Mouse (Mus musculus): ENCODE data around the gene Agbl4. TPM values are rescaled to one million over a fixed set of nuclear protein-coding genes. Genes with fewer than 3 reads are reported as not detected.

Agbl4 gene
- total RNA-seq, 1 experiment: not detected

DNA sequence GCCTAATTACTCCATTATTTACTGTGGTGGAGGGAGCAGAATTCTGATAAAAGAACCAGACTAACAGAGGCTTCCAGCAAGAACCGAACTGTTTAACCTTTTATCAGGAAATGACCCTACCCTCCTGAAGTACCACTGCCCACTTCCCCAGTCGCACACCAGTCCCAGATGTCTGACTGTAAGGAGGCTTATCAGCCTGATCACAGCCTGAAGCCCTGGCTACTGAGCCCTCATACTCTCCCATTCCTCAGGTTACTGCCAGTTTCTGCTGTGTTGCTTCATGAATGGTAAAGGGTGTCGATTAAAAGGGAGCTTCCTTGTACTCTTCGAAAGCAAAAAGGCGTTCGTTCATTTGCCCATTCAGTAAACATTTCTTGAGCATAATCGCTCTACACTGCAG, 1186.8 kb downstream of the Agbl4 start:
- TF ChIP-seq CHD2 (IDR thresholded peaks at IDR 0.05; ENCODE audit: low read depth, low read length) (no peak), HCFC1 (IDR thresholded peaks at IDR 0.05; ENCODE audit: borderline replicate concordance, insufficient read depth, low read length) (no peak), MAFK (IDR thresholded peaks at IDR 0.05; ENCODE audit: insufficient read depth, low read depth, low read length) (no peak), ZNF384 (IDR thresholded peaks at IDR 0.05; ENCODE audit: low read depth, low read length) (no peak), ZC3H11A (IDR thresholded peaks at IDR 0.05; ENCODE audit: borderline replicate concordance, low read depth, low read length) (no peak)
- no peak overlapping the region for H3K9ac ChIP-seq (ENCODE audit: insufficient read depth, low read depth, low read length, poor library complexity, severe bottlenecking)
- in situ Hi-C loops (cut with MboI; ENCODE audit: low sequenced_read_pairs in 2 of 2, unreplicated experiment in 2 of 2): no loop called here

DNA sequence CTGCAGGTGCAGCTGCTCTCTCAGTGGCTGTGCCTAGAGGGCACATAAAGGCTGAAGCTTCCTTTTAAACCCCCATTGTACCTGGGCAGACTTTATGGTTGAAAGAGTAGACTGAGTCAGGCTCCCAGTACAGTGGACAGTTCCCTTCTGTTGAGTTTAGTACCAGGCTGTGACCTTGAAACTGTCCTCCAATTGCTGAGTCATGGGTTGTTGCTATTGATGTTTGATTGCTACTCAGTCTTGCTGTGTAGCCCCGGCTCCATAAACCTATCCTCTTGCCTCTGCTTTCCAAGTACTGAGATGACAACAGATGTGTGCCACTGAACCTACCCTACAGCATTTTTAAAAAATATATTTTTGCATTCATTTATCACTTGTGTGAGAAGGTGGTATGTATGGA, 1190.8 kb downstream of the Agbl4 start:
- Histone ChIP-seq H3K4me1 (ENCODE audit: control insufficient read depth in 2 of 2, insufficient read depth in 2 of 2, low read length in 2 of 2, poor library complexity in 1 of 2) (no peaks in the 10 kb centered on the region), H3K9me3 (ENCODE audit: control insufficient read depth, insufficient read depth, low read depth, low read length) (no peaks in the 10 kb centered on the region), H3K27ac (ENCODE audit: insufficient read depth, low read depth, low read length, poor library complexity, severe bottlenecking) (no peak overlapping the region), H3K4me3 (ENCODE audit: insufficient read depth in 1 of 2, low read depth in 1 of 2, low read length in 2 of 2, poor library complexity in 1 of 2, severe bottlenecking in 1 of 2) (no peak overlapping the region), H3K9ac (ENCODE audit: insufficient read depth, low read depth, low read length, poor library complexity, severe bottlenecking) (no peak overlapping the region), H3K36me3 (ENCODE audit: control insufficient read depth, insufficient read depth, low read length, poor library complexity, severe bottlenecking) (no peaks in the 10 kb centered on the region)
- TF ChIP-seq HCFC1 (IDR thresholded peaks at IDR 0.05; ENCODE audit: borderline replicate concordance, insufficient read depth, low read length) (no peak), ZNF384 (IDR thresholded peaks at IDR 0.05; ENCODE audit: low read depth, low read length) (no peak), MAFK (IDR thresholded peaks at IDR 0.05; ENCODE audit: insufficient read depth, low read depth, low read length) (peak; percentile 85), ZC3H11A (IDR thresholded peaks at IDR 0.05; ENCODE audit: borderline replicate concordance, low read depth, low read length) (no peak), CHD2 (IDR thresholded peaks at IDR 0.05; ENCODE audit: low read depth, low read length) (no peak)
- no peak for DNase-seq (ENCODE audit: low read depth, low spot score)
- in situ Hi-C loops (cut with MboI; ENCODE audit: low sequenced_read_pairs in 2 of 2, unreplicated experiment in 2 of 2): no loop called here

More for the DNA sequence above, 1186.8 kb downstream of the Agbl4 start:
- H3K9me3 ChIP-seq (ENCODE audit: control insufficient read depth, insufficient read depth, low read depth, low read length): no peaks in the 10 kb centered on the region
- no peaks in the 10 kb centered on the region for H3K36me3 ChIP-seq (ENCODE audit: control insufficient read depth, insufficient read depth, low read length, poor library complexity, severe bottlenecking)
- DNase-seq (ENCODE audit: low read depth, low spot score): no peak
- H3K4me1 ChIP-seq (ENCODE audit: control insufficient read depth in 2 of 2, insufficient read depth in 2 of 2, low read length in 2 of 2, poor library complexity in 1 of 2): no peaks in the 10 kb centered on the region
- no peak overlapping the region for H3K27ac ChIP-seq (ENCODE audit: insufficient read depth, low read depth, low read length, poor library complexity, severe bottlenecking)
- no peak overlapping the region for H3K4me3 ChIP-seq (ENCODE audit: insufficient read depth in 1 of 2, low read depth in 1 of 2, low read length in 2 of 2, poor library complexity in 1 of 2, severe bottlenecking in 1 of 2)

DNA sequence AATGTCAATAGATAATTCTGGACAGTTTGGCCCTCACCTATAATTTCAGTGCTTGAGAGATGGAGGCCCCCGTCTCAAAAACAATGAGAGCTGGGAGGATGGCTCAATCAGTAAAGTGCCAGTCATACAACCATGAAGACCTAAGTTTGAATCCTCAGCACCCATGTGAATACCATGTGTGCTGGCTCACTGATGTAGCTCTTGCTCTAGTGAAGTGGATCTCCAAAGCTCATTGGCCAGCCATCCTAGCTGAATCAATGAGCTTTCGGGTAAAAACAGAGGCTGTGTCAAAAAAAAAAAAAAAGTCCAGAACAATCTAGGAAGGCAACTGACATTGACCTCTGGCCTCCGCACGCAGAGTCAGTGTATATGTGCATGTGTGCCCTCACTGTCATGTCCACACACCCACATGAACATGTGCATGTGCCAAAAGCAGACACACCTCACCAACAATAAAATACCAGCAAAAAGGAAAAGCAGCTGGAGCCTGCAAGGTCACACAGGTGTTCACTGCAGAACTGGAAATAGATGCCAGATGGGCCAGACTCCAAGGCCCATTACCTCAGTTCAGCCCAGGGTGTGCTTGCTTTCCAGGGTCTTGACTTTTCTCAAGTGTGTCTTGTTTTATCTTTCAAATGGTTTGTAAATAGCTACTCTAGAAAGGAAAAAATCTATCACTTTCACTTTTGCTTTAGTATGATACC, 1192.2 kb downstream of the Agbl4 start:
- TF ChIP-seq ZC3H11A (IDR thresholded peaks at IDR 0.05; ENCODE audit: borderline replicate concordance, low read depth, low read length): no peak
- TF ChIP-seq MAFK (IDR thresholded peaks at IDR 0.05; ENCODE audit: insufficient read depth, low read depth, low read length): no peak
- DNase-seq (ENCODE audit: low read depth, low spot score): no peak
- Histone ChIP-seq H3K4me1 (ENCODE audit: control insufficient read depth in 2 of 2, insufficient read depth in 2 of 2, low read length in 2 of 2, poor library complexity in 1 of 2) (no peaks in the 10 kb centered on the region), H3K4me3 (ENCODE audit: insufficient read depth in 1 of 2, low read depth in 1 of 2, low read length in 2 of 2, poor library complexity in 1 of 2, severe bottlenecking in 1 of 2) (no peak overlapping the region), H3K36me3 (ENCODE audit: control insufficient read depth, insufficient read depth, low read length, poor library complexity, severe bottlenecking) (no peaks in the 10 kb centered on the region), H3K9me3 (ENCODE audit: control insufficient read depth, insufficient read depth, low read depth, low read length) (no peaks in the 10 kb centered on the region), H3K9ac (ENCODE audit: insufficient read depth, low read depth, low read length, poor library complexity, severe bottlenecking) (no peak overlapping the region), H3K27ac (ENCODE audit: insufficient read depth, low read depth, low read length, poor library complexity, severe bottlenecking) (no peak overlapping the region)
- in situ Hi-C loops (cut with MboI; ENCODE audit: low sequenced_read_pairs in 2 of 2, unreplicated experiment in 2 of 2): no loop called here

GRCm38 (mm10) chr4:111594655-111595295, 1197.3 kb downstream of the Agbl4 start:
- Histone ChIP-seq H3K9me3 (ENCODE audit: control insufficient read depth, insufficient read depth, low read depth, low read length) (no peaks in the 10 kb centered on the region), H3K4me3 (ENCODE audit: insufficient read depth in 1 of 2, low read depth in 1 of 2, low read length in 2 of 2, poor library complexity in 1 of 2, severe bottlenecking in 1 of 2) (no peak overlapping the region), H3K9ac (ENCODE audit: insufficient read depth, low read depth, low read length, poor library complexity, severe bottlenecking) (no peak overlapping the region), H3K4me1 (ENCODE audit: control insufficient read depth in 2 of 2, insufficient read depth in 2 of 2, low read length in 2 of 2, poor library complexity in 1 of 2) (no peaks in the 10 kb centered on the region), H3K27ac (ENCODE audit: insufficient read depth, low read depth, low read length, poor library complexity, severe bottlenecking) (no peak overlapping the region), H3K36me3 (ENCODE audit: control insufficient read depth, insufficient read depth, low read length, poor library complexity, severe bottlenecking) (no peaks in the 10 kb centered on the region)
- in situ Hi-C loops (cut with MboI; ENCODE audit: low sequenced_read_pairs in 2 of 2, unreplicated experiment in 2 of 2): no loop called here
- no peak for DNase-seq (ENCODE audit: low read depth, low spot score)
- TF ChIP-seq ZNF384 (IDR thresholded peaks at IDR 0.05; ENCODE audit: low read depth, low read length): no peak
- no peak for TF ChIP-seq ZC3H11A (IDR thresholded peaks at IDR 0.05; ENCODE audit: borderline replicate concordance, low read depth, low read length)
- TF ChIP-seq HCFC1 (IDR thresholded peaks at IDR 0.05; ENCODE audit: borderline replicate concordance, insufficient read depth, low read length): no peak
- TF ChIP-seq CHD2 (IDR thresholded peaks at IDR 0.05; ENCODE audit: low read depth, low read length): no peak
- TF ChIP-seq MAFK (IDR thresholded peaks at IDR 0.05; ENCODE audit: insufficient read depth, low read depth, low read length): no peak

Data from ES-E14 (cell line).